Mouse (Mus musculus) liver, adult 2 months (tissue): Measurements from ENCODE around the gene Scaf4.

Source experiments
- CTCF ChIP-seq: fragments of 200-500 bp; IDR thresholded peaks from 2 replicates; pipeline ENCODE4 v1.5.1; 2011; ENCODE audit warnings: low read depth, low read length, control low read depth
- POLR2A ChIP-seq: fragments of 200-500 bp; IDR thresholded peaks from 2 replicates; pipeline ENCODE4 v1.6.1; 2011; ENCODE audit warnings: low read length, control low read depth; ENCODE audit not compliant: insufficient read depth; ENCODE audit errors: extremely low read depth

DNA sequence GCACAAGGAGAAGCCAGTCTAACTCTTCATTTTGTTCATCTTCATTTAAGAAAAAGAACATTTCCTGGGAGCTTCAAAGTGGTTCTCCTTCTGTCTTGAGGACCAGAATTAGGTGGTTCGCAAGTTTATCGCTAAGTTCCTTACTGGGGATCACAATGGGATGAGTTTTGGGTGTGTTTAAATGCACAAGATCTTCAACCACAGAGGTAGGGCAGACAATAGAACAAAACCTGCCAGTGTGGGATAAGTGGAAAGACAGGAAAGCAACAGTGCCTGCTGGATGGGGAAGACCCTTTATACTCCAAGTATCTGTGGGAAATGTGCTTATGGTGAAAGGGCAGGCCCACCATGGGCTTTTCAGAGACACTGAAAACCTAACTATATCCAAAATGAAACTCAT is 79.4 kb downstream of the Scaf4 start:
- TF ChIP-seq CTCF (no peak), POLR2A (no peak)
